1 mouse cellular context compared by ENCODE assay signal in the genomic region with DNA sequence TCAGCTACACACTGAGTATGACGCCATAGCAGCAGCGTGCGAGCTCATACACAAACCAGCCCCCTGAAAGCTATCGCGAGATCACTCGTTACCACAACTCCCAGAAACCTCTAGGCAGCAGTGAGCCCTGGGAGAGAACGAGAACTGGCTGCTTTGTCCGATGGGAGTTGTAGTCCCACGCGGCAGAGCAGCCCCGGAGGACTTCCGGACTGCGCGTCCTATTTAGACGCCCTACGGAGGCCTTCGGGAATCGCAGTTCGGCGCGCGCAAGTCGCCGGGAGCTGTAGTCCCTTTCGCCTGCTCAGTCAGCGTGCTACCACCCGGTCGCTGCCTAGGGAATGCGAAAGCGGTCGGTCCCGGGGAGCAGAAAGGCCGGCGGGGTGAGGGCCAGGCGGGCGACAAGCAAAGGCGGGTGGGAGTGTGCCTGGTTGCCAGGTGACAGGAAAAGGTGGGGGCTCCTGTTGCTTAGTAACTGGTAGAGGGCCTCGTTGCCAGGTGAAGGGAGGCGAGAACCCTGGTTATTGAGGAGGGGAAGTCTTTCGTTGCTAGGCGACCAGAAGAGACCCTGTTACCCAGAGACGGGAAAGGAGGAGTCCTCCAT.
TF ChIP-seq lines count a peak whose summit lies in the region.

TSS of gene Josd2 (plus strand) at position 170 of the 601 bp plus-strand sequence.

TF ChIP-seq in myocyte, 11 proteins besides CTCF, POLR2A, EP300 and RAD21 (continued from another document):
- TF ChIP-seq SRF (IDR thresholded peaks at IDR 0.05; ENCODE audit: control insufficient read depth, insufficient read length, low read depth), result no peak
TF ChIP-seq in myocyte: peak in this region for 2.
